Mouse (Mus musculus) cerebellum, adult 2 months (tissue): ENCODE results near the gene Elp5. TPM values are rescaled to one million over a fixed set of nuclear protein-coding genes. Genes with fewer than 3 reads are reported as not detected.
A peak's percentile ranks its signal among the peaks of the same experiment; 100 is the strongest.

Experiments
- DNase-seq, 2 experiments: peaks; one replicate each; pipeline ENCODE4 v3.0.0; 2021
- H3K27ac ChIP-seq: fragments of 200-500 bp; 2 replicates; pipeline ENCODE4 v1.5.1; 2012; ENCODE audit warnings: low read length, control low read depth, inconsistent platforms; ENCODE audit not compliant: insufficient read depth
- H3K27me3 ChIP-seq: fragments of 200-500 bp; 2 replicates; pipeline ENCODE4 v1.6.1; 2012; ENCODE audit warnings: inconsistent platforms, mild to moderate bottlenecking, low read length, moderate library complexity; ENCODE audit not compliant: control insufficient read depth, insufficient read depth
- H3K4me1 ChIP-seq: fragments of 200-500 bp; 2 replicates; pipeline ENCODE4 v1.6.1; 2011; ENCODE audit warnings: low read length; ENCODE audit not compliant: control insufficient read depth, insufficient read depth
- H3K4me3 ChIP-seq: fragments of 200-500 bp; replicated peaks from 2 replicates; pipeline ENCODE3; 2011; ENCODE audit warnings: mild to moderate bottlenecking, low read depth, low read length, control low read depth; ENCODE audit not compliant: insufficient read depth
- CTCF ChIP-seq: fragments of 200-500 bp; IDR thresholded peaks from 2 replicates; pipeline ENCODE4 v1.5.1; 2011; ENCODE audit warnings: low read depth, mild to moderate bottlenecking, control low read depth, low read length, moderate library complexity, borderline replicate concordance; ENCODE audit not compliant: insufficient read depth
- POLR2A ChIP-seq: fragments of 200-500 bp; IDR thresholded peaks from 2 replicates; pipeline ENCODE4 v1.6.1; 2011; ENCODE audit warnings: low read length, control low read depth, borderline replicate concordance; ENCODE audit not compliant: insufficient read depth
- WGBS: fragments of 180-500 bp; shearing (Covaris S2); methylation state at CpG from one replicate; pipeline ENCODE4 v1.1.7; 2018; 5-methylcytosine and 5-hydroxymethylcytosine counted together
- polyA plus RNA-seq: library from polyadenylated mRNA; depleted of rRNA; stranded (reverse); fragments of >200 nt; gene quantifications from 2 replicates; pipeline ENCODE4 v1.2.3, GENCODE M21; 2012

Elp5 gene
- polyA plus RNA-seq, 1 experiment, result 109 TPM

GRCm38 (mm10) chr11:70012931-70013330 is 30.6 kb upstream of the Elp5 start:
- TF ChIP-seq CTCF, result no peak
- no peak for TF ChIP-seq POLR2A

GRCm38 (mm10) chr11:70010961-70011360 is 28.6 kb upstream of the Elp5 start:
- no peak for TF ChIP-seq CTCF
- no peak for TF ChIP-seq POLR2A
- Histone ChIP-seq H3K4me1 (peaks cover 2% of the 10 kb centered on the region; the same call in 1 of the 2 replicates), H3K27ac (no peak overlapping the region), H3K27me3 (no peaks in the 10 kb centered on the region), H3K4me3 (no peak overlapping the region)
- DNase-seq, result no peak
- WGBS, result 60% methylated on average over 10 of the region's 10 CpGs

More at GRCm38 (mm10) chr11:70012931-70013330, 30.6 kb upstream of the Elp5 start:
- Histone ChIP-seq H3K27ac (no peak overlapping the region), H3K4me3 (no peak overlapping the region), H3K4me1 (peaks cover 9% of the 10 kb centered on the region), H3K27me3 (no peaks in the 10 kb centered on the region)
- DNase-seq, result peak in 1 of 2 experiments; percentile 20
- 57% methylated on average over 9 of the region's 9 CpGs for WGBS

- no peaks in the 10 kb centered on the region for H3K27me3 ChIP-seq
- peaks cover 2% of the 10 kb centered on the region; the same call in 1 of the 2 replicates for H3K4me1 ChIP-seq
- no peak overlapping the region for H3K27ac ChIP-seq
- no peak for DNase-seq
- TF ChIP-seq CTCF (no peak), POLR2A (no peak)
- H3K4me3 ChIP-seq, result no peak overlapping the region
- 76% methylated on average over 12 of the region's 12 CpGs for WGBS
Observed at GRCm38 (mm10) chr11:70010548-70010947, 28.2 kb upstream of the Elp5 start.

GRCm38 (mm10) chr11:70010033-70010432 is 27.7 kb upstream of the Elp5 start:
- no peaks in the 10 kb centered on the region for H3K27me3 ChIP-seq
- H3K4me1 ChIP-seq, result peaks cover 2% of the 10 kb centered on the region; the same call in 1 of the 2 replicates
- DNase-seq, result no peak
- H3K27ac ChIP-seq, result no peak overlapping the region
- TF ChIP-seq CTCF, result no peak
- no peak for TF ChIP-seq POLR2A
- no peak overlapping the region for H3K4me3 ChIP-seq
- 81% methylated on average over 6 of the region's 6 CpGs for WGBS

- H3K4me1 ChIP-seq, result peaks cover 3% of the 10 kb centered on the region
- H3K27me3 ChIP-seq, result no peaks in the 10 kb centered on the region
- H3K27ac ChIP-seq, result no peak overlapping the region
- 33% methylated on average over 5 of the region's 5 CpGs for WGBS
- no peak for TF ChIP-seq POLR2A
- peak; percentile 20 for TF ChIP-seq CTCF
- no peak for DNase-seq
- no peak overlapping the region for H3K4me3 ChIP-seq
Observed at GRCm38 (mm10) chr11:70005521-70005920, 23.2 kb upstream of the Elp5 start.

- WGBS, result 76% methylated on average over 2 of the region's 2 CpGs
- no peaks in the 10 kb centered on the region for H3K27me3 ChIP-seq
- no peak for DNase-seq
- TF ChIP-seq CTCF (no peak), POLR2A (no peak)
- H3K27ac ChIP-seq, result no peak overlapping the region
- H3K4me3 ChIP-seq, result peak overlapping the region; percentile 15
- H3K4me1 ChIP-seq, result peaks cover 3% of the 10 kb centered on the region
Observed at GRCm38 (mm10) chr11:70002471-70002870, 20.2 kb upstream of the Elp5 start.

GRCm38 (mm10) chr11:70001865-70002264 is 19.5 kb upstream of the Elp5 start:
- Histone ChIP-seq H3K4me1 (peaks cover 3% of the 10 kb centered on the region), H3K4me3 (peak overlapping the region; percentile 96), H3K27me3 (no peaks in the 10 kb centered on the region), H3K27ac (no peak overlapping the region)
- no peak for TF ChIP-seq POLR2A
- TF ChIP-seq CTCF, result peak; percentile 25; the same call in 1 of the 2 replicates
- DNase-seq, result no peak

GRCm38 (mm10) chr11:70001159-70001558 is 18.8 kb upstream of the Elp5 start:
- Histone ChIP-seq H3K27ac (no peak overlapping the region; the same call in 1 of the 2 replicates), H3K4me3 (peak overlapping the region; percentile 96), H3K27me3 (no peaks in the 10 kb centered on the region), H3K4me1 (peaks cover 3% of the 10 kb centered on the region)
- WGBS, result 6% methylated on average over 8 of the region's 8 CpGs
- no peak for TF ChIP-seq CTCF
- no peak for DNase-seq
